Mouse (Mus musculus) ovary, postnatal 36 days (tissue): ENCODE measurements at regions not wholly inside any gene's neighbourhood (a gene's known extent, or its start where the extent isn't known, plus 50 kb on each side); places are given as distances from the start of the nearest gene placed in this dataset.

ENCODE experiments used
- DNase-seq: peaks from one replicate; pipeline ENCODE4 v3.0.0; 2022; ENCODE audit warnings: low spot score, mixed read lengths

- DNase-seq, result no peak
These were observed 202.3 kb downstream of the Gadd45g start for GRCm38 (mm10) chr13:52048777-52049176.

DNA sequence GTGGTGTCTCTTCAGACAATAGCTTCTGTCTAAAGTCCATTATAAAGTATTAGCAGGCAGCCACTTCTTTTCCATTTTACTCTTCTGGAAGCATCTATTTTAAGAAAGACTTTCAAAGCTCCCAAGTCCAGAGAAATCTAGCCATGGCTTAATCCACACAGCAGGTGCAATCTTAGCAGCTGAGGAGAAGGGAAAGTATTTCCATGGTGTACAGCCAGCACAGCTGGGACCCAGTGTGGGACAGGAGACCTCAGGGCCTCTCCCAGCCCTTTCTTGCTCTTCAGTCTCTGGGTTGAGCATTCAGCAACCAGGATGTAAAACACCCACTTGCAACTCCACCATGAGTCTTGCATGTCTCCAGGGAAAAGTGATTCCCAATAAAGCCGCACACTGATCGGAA is 202.8 kb downstream of the Gadd45g start:
- no peak for DNase-seq

- DNase-seq, result no peak
These were observed 209.3 kb downstream of the Gadd45g start for GRCm38 (mm10) chr13:52055741-52056140.

DNA sequence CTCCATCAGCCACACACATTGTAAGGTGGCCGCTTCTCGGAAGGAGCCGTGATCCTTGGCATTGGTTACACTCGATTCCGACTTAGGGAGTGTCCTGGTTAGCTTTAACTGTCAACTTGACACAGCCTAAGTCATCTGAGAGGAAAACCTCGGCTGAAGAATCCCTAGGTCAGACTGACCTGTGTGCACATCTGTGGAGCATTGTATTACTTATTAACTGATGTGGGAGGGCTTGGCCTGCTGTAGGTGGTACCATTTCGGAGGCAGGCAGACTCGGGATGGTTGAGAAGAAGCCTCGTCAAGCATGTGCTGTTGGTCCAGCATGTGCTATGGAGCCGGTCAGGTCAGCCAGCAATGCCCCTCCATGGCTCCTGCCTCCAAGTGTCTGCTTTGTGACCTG is 211.0 kb downstream of the Gadd45g start:
- no peak for DNase-seq

GRCm38 (mm10) chr13:52059756-52060417 is 213.4 kb downstream of the Gadd45g start:
- no peak for DNase-seq

- DNase-seq, result no peak
These were observed 214.0 kb downstream of the Gadd45g start for GRCm38 (mm10) chr13:52060418-52060870.

DNA sequence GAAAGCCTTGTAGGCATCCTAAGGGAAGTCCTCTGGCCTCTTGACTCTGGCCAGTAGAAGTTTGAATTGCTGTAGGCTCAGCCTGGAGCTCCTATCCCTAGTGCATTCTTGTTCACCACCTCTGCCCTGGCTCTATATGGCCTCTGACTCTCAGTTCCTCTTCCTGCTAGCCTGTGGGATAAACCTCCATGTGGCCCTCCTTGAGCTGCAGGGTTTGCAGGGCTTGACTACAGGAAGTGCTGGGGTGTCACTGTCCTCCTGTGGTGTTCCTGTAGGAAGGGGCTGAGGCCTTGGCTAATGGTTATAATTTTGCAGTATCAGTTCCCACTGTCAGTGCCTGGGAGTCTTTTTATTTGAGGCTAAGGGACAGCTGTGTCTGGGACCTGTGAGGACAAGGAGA is 215.0 kb downstream of the Gadd45g start:
- no peak for DNase-seq

DNA sequence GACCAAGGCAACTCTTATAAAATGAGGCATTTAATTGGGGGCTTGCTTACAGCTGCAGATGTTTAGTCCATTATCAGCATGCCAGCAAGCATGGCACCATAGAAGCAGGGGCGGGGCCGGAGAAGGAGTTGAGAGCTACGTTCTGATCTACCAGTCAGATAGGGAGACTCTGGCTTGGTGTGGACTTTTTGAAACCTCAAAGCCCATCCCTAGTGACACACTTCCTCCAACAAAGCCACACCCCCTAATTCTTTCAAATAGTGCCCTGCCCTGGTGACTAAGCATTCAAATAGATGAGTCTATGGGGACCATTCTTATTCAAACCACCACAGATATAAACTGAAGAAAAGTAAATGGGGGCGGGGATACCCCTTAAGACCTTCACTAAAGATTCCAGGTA is 215.4 kb downstream of the Gadd45g start:
- DNase-seq, result no peak

- no peak for DNase-seq
These were observed 216.1 kb downstream of the Gadd45g start for GRCm38 (mm10) chr13:52062576-52062975.

DNA sequence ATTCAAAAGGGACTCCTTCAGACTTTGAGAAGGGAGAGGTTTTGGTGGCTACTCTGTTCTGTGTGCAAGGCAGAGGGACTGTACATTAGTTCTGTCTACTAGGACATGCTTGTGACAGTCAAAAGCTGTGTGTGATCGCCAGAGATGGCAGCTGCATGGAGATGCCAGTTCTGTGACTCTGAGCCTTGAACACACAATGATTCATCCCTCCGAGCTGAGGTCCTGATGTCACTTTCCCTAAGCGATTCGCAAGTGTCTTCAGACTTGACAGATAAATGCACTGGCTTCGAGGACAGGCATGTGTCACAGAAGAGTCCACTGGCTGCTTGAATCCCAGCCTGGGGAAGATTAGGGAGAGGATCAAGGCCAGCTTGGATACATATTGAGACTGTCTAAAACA is 218.8 kb downstream of the Gadd45g start:
- no peak for DNase-seq

DNA sequence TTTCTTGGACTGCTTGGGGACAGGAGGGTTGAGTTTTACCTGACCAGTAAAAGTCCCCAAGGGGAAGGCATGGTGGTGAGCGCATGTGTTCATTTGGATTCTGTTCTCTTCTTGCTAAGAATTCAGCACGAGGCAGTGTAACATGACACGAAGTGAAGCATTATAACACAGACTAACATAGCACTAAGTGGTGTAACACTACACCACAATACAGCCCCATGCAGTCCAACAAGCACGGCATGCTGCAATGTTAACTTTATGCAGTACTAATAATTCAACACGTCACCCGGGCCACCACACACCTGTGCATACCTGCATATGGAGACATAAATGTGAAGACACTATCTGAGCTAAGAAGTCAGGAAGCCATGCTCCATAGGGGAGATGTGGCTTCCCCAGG is 219.2 kb downstream of the Gadd45g start:
- DNase-seq, result no peak

- DNase-seq, result no peak
These were observed 220.6 kb downstream of the Gadd45g start for GRCm38 (mm10) chr13:52067048-52067447.

DNA sequence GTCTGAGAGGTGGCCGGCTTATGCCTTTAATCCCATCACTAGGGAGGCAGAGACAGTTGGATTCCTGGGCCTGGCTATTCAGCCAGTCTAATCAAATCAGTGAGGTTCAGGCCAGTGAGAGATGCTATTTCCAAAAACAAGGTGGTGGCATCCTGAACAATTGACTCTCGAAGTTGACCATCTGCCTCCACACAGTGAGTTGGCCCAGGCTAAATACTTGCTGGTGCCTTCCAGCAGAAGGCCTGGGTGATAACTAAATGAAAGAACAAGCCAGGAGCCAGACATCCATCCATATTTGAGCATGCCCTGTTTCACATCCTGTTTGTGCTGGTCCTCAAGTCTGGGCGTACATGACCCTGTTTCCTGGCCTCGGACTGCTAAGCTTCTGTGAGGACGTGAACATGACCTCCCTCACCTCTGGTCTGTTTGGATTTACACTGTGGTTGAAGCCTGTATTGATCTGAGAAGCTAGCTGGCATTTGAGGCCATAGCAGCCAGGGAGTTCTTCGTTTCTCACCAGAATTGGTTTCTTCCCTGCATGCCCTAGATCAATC is 222.5 kb downstream of the Gadd45g start:
- DNase-seq, result no peak

DNA sequence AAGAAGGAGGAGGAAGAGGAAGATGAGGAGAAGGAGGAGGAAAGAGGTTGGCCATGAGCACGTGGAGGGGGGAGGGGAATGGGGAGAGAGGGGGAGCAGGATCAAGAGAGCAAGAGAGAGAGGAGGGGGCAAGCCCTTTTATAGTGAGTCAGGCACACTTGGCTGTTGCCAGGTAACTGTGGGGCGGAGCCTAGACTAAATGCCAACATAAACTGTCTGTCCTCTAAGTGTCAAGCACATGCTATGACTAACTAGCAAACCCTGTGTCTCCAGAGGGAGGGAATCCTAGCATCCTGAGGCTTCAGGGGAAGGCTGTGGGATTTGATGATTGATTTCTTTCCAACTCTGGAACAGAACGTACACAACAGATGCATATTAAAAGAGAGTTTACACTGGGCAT is 223.2 kb downstream of the Gadd45g start:
- DNase-seq, result no peak

- no peak for DNase-seq
These were observed 224.5 kb downstream of the Gadd45g start for GRCm38 (mm10) chr13:52070731-52071663.

DNA sequence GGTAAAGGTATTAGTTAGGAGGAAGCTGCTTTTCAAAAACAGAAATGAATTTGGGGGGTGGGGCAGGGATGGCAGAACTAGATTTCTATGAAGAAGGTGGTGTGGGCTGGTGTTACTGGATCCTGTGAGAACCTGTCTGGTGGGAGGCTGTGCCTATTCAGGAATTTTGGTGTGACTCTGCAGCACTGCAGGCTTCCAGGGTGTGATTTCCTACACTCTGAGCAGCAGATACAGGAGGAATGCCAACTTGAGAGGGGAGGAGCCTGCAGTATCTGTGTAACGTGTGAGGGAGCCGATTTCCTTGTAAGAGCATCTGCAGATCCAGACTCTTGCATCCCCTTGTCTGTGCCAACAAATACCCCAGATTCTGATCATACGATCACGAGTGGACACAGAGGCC is 231.1 kb downstream of the Gadd45g start:
- no peak for DNase-seq

DNA sequence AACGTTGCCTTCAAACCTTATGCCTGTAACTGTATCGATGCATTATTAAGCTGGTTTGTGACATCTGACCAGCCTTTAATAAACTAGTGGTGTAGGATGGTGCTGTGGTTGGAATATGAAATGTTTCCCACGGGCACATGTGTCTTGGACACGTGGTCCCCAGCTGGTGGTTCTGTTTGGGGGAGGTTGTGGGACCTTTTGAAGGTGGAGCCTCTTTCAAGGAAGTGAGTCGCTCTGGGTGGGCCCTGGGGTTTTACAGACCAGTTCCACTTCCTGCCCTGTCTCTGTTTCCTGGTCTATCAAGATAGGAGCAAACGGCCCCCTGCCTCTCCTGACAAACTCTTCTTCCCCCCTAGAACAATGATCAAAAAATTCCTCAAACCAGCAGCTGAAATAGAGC is 232.1 kb downstream of the Gadd45g start:
- no peak for DNase-seq

GRCm38 (mm10) chr13:52079678-52080246 is 233.3 kb downstream of the Gadd45g start:
- DNase-seq, result no peak

DNA sequence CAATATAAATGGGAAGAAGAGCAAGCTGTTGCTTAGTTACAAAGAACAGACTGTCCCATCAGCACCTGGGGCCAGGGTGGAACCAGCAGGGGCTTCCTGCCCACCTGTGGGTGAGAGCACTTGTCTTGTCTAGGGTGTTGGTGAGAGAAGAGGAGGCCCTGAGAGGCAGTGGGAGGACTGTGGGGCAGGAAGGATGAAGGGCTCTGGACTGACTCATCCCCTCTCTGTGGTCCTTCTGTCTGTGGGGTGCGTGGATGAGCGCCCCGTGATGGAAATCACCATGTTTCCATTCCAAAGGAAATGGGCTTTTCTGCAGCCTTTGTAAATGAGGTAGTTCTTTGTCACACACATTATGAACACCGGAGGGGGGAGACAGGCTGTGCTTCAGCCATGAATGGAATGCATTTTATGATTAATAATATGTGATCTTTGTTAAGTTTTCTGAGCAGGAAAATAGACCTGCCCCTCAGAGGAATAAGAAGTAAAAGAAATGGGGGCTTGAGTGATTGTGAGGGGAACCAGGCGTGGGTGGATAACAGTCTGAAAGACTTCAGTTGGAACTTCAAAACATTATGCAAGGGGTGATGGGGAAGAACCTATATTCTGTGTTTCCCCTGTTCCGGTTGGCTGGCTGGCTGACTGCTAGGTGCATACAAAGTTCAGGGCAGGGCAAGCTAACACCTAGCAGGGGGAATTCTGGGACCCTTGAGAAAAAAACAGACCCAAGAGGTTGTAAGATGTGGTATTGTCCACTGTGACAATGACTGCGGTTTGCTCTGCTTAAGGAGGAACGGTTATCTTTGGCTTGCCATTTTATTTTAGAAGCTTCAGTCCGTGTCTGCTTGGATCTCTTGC is 237.3 kb downstream of the Gadd45g start:
- DNase-seq, result no peak

DNA sequence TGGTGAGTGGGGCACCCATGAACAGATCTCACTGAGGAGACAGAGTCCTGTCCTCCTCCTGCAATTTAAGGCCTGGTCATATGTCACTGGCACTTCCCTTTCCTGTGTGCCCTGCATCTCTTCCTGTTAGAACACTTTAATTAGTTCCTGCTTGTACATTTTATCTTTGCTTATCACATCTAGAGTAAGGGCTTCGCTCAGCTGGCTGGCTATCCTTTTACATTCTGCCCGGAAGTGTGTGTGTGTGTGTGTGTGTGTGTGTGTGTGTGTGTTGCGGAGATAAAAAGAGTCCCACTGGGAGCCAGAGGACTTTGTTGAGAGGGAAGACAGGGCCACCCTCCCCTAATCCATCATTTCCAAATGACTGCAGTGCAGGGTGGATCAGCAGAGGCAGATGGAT is 238.6 kb downstream of the Gadd45g start:
- no peak for DNase-seq

DNA sequence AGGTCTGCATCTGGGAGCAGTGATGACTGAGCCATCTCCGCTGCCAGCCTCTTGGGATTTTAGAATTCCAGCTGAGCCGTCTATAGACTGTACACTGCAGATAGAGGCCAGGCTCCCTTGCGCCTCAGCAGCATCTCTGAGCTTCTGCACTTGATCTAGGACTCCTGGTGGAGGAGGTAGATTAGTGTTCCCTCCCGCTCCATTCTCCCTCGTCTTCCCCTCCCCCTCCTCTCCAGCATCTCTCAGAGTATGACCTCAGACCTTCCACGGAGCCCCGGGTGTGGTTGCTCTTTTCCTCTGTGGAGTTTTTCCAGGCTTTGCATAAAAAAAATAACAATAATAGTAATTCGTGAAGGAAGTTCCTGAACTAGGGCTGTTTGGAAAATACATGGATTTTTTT is 241.8 kb downstream of the Gadd45g start:
- DNase-seq, result no peak

DNA sequence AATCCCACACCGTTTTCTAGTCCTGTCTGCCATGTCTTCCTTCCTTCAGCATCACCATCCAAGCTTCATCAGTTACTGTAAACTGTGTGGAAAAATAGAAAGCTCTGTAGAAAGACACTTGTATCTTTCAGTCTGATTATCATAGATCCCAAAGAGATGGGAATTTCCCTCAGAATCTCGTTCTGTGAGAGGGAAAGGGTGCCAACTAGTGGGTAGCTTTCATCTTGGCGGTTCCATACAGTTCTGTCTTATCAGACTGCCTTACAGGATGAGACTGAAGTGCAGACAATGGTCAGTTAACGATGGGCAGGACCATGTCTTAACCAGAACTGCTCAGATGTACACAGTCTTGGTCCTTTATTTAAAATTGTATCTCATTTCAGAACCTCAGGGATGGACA is 243.9 kb downstream of the Gadd45g start:
- no peak for DNase-seq
